Mouse (Mus musculus) T-helper 1 cell (primary cell): ENCODE measurements around the gene Plaur.
"Not testable (repeated sequence)": the region's sequence is repeated elsewhere in the genome, so short reads cannot be mapped to it uniquely, and the experiment has no call there.

Source experiments
- in situ Hi-C: fragments of 300-600 bp; cut with MboI, MseI; formaldehyde crosslinking; loops from one replicate; pipeline ENCODE4 v1.15.1; 2025; ENCODE audit warnings: high pct_unique_total_duplicates

Gene Plaur

DNA sequence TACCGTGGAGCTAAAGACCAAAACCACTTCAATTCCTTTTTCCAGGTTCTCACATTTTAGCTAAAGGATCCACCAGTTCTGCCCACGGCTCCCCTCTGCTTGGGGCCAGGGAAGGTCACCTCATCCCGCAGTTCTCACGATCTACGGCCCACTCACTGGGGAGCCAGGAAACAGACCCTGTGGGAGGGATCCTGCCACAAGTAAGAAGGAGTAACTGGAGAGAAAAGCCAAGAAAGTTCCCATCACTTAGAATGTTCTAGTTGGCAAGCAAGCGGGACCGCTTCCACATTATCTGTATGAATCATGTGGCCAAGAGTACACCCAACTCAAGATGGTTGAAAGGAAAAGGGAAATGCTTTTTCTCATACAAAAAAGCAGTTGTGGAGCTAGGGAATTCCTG lies 14.6 kb downstream of the Plaur start:
- in situ Hi-C loops, result no loop called here

DNA sequence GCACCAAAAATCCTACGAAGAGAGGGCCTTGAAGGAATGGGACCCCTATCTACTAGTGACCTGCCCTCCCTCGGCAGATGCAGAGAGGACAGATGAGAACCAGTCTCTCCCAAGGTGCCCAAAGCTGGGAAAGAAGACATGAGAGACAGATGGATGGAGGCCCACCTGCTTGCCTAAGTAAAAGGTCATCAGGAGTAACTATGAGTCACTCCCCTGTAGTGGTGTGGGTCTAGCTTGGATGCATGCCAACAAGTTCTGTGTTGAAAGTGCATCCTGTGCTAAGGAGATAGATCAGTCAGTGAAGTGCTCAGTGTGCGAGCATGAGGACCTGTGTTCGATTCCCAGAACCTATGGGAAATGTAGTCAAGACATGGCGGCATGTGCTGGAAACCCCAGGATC lies 16.6 kb downstream of the Plaur start:
- in situ Hi-C loops, result no loop called here

DNA sequence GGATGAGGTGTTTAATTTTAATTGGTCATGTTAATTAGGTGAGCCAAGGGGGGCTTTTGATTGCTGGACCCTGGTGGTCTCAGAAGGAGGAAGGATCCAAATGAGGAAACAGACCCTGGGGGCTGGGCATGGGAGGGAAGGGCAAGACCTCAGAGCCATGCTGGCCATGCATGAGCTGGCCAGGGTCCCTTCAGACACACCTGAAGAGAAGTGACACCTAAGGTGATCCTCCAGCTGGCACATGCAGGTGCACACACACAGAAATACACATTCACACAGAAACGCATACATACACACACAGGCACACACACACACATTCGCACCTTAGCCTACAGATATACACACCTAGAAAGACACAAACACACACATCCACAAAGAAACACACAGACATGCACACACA lies 17.4 kb downstream of the Plaur start:
- in situ Hi-C loops, result no loop called here

DNA sequence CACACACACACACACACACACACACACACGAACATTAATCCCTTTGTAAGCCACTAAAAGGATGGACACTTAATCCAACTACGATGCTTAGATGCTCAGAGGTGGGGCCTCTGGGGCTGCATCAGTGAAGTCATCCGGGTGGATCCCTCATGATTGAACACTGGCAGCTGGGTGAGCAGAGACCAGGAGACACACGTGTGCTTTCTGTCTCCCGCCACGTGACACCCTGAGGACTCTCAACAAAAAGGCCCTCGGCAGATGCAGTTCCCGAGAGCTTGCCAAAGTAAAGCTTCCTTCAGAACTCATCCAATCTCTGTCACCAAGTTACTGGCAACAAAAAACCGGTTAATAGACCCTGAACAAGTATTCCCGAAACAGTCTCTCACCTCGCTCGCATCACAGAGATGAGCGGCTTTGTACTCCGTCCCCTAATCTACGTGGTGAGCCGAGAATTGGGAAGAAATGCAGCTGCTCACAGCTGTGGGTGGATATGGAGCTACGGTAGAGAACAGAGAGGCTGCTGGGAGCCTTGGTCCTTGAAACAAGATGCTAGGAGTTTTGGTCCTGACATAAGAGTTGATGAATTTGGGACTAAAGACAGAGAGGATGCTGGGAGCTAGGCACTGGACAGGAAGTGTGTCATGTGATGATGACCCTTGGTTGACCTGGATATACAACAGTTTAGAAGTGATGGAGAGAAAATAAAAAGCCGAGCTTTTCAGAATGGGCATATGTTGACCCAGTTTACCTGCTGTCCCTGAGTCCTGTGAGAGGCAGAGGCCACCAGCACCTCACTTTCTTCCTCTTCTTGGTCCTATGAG lies 18.0 kb downstream of the Plaur start:
- in situ Hi-C loops, result no loop called here

DNA sequence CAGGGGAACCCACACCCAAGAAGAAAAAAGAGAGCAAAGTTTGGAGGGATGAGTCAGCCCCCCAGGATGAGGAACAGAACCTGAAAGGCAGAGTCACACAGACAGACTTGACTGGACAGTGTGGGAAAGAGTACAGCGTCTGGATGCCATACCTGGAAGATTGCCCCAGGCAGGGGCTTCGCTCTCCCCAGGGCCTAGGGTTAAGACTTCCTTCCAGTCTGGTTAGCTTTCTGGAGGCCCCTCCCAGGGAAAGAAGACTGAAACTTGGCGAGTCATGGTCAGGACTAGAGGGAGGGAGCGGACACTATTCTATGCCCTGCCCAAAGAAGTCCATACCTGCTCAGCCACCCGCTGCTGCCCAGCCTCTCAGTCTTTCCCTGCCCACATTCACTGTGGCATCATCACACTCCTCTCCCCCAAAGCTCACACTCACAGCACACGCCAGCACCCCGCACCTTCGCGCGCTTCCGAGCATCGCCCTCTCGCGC lies 18.7 kb downstream of the Plaur start:
- in situ Hi-C loops, result no loop called here

DNA sequence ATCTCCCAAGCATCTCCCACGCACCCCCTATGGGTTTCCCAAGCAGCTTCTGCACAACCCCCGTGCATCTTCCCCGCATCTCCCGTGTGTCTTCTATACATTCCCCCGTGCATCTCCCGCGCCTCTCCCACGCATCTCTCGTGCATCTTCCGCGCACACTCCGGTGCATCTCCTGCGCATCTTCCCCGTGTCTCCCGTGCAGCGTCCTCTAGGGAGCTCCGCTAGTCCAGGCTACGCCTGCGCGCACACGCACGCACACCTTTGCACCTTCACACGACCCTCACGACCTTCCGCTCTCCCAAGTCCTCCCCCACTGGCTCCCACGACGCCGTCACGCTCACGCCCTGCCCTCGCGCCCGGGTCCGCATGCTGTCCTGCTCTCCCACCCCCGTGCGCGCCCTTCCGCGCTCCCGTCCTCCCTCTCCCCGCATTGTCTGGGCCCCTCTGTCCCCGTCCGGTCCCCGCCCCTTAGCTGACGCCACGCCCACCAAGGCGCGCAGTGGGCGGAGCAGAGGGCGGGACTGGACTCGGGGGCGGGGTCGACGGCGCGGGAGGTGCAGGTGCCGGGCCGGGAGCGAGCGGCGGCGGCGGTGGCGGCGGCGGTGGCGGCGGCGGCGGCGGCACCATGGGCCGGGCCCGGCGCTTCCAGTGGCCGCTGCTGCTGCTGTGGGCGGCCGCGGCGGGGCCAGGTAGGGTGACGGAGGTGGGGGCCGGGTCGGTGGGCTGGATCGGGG lies 19.4 kb downstream of the Plaur start, which contains the start of gene Cadm4:
Cadm4 (plus strand) TSS at position 550 of the 734 bp plus-strand sequence.
- in situ Hi-C loops, result no loop called here

DNA sequence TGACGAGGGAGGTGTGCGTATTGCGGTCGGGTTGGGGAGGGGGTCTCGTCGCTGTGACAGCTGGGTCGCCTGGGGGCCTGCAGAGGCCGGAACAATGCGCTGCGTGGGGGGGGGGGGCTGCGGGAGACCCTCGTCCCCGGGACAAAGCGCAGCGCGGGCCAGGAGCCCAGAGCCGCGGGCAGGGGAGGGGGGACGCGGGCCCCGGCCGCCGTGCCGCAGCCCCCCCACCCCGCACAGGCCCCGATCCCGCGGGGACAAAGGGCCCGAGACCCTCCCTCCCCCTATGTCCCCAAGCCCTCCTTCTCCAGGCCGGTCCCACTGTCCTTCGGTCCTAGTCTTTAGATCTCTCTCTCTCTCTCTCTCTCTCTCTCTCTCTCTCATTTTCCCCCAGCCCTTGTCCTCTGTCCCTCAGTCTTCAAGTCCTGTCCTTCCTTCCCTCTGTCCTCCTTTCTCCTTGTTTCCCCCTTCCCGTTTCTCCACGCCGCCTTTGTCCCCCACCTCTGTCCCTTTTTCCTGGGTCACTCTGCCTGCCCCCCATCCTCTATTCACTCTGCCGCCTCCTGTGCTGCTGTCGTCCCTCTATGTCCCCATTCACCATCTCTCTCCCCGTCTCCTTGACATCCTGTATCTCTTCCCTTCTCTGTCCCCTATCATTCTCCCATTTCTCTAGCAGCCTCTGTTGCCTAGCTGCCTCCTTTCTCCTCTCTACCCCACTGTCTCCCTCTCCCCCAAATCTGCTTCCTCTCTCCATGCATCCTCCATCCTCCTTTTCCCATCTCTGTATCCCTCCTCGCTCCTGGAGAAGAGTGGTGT lies 20.1 kb downstream of the Plaur start:
- in situ Hi-C loops, result no loop called here

DNA sequence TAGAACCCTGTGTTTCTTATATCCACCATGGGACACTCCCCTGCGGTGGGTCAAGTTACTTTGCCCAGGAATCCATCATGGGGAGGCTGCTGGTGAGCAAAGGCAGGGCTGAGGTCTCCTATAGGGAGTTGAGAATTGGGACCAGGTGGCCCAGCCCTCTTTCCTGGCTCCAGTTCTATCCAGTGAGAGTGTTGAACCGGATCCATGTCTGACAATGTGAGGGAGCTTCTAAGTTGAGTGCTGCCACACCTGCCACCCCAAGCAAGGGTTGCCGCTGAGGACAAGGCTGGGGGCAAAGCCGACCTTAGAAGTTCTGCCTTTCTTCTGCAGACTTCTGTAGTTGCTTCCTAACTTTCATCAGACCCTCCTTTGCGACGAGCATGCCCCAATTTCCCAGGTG lies 21.0 kb downstream of the Plaur start:
- in situ Hi-C loops, result not testable (repeated sequence)

DNA sequence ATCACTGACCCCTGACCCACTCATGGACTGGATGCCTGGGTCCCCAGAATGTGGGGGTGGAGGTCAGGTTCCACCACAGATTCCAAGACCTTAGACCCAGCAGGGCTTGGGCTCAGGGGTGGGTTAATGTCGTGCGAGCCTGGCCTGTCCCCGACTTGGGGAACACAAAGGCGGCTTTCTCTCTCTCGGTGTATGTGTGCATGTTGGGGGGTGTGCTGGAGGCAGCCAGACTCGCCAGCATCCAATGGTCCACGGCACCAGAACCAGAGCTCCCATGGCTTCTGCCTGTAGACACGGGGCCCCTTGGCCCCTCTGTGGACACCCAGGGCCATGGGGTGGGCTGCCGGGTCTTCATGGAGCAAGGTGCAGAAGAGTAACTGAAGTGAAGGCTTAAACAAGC lies 23.2 kb downstream of the Plaur start:
- in situ Hi-C loops, result no loop called here

DNA sequence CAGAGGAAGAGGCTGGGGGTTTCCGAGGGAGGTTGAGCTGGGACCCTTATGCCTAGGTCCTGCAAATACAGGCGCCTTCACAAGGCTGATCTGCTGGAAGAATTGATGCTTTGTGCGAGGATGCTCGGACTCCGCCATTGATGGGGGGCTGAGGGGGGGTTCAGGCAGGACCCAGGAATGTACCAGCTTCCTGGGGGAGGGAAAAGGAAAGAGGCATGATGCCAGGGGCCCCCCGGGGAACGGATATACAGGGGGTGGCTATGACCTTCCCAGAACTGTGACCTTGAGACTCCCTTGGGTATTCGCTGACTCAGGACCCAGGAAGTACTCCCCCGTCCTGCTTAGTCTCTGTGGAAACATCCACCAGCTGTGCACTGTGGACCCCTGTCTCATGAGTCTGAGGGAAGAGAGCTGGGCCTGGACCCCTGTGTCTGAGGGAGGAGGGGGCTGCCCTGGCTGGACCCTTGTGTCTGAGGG lies 24.4 kb downstream of the Plaur start:
- in situ Hi-C loops, result no loop called here

DNA sequence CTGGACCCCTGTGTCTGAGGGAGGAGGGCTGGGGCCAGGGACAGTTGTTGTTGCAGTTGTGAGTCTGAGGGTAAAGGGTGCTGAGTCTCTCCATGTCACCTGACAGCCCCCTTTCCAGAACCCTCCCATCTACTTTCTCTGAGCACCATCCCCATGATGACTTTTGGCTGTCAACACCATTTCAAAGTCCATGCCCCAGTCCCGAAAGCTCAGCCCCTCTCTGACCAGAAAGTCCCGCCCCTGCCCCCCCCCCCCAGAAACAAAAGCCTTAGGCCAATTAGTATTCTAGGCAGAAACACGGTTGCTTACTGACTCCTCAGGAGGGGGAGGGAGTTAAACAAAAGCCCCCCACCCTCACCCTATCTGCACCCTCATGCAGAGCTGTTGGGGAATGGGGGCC lies 25.1 kb downstream of the Plaur start:
- in situ Hi-C loops, result no loop called here

DNA sequence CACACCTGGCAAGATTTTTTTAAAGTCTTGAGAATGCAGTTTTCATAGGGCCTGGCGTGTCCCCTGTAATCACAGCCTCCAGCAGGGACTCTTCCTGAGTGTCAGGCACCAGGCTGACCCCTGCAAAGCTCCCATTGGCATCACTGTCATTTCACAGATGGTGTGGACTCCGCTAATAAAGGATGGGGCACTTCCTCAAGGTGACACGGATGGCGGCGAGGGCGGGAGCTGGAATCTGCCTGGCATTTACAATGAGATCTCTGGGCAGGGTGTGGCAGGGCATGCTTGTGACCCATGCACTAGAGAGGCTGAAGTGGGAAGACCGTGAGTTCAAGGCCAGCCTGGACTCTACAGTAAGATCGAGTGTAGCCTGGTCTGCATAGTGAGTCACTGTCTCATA lies 26.0 kb downstream of the Plaur start:
- in situ Hi-C loops, result no loop called here

DNA sequence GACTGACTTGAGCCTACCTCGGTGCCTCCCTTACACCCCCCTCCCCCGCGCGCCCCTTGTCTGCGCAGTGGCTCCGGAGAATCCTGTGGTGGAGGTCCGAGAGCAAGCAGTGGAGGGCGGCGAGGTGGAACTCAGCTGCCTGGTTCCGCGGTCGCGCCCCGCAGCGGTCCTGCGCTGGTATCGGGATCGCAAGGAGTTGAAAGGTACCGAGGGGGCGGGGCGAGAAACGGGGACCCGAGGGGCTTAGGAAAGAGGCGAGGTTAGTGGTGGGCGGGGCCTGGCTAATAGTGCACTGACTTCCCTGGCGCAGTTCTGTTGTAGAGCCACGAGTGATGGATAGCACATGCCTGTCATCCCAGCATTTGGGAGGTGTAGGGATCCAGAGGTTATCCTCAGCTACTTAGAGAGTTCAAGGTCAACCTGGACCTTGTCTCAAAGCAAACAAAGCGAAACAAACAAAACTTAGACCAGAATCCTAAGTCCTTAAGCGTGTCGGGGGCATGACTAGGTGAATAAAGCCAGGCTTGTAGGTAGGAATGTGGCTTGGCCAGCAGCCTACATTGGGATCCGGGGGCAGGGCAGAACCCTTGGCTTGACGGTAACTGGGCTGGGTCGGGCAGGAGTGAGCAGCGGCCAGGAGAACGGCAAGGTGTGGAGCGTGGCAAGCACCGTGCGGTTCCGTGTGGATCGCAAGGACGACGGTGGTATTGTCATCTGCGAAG lies 37.7 kb downstream of the Plaur start:
- in situ Hi-C loops, result no loop called here

DNA sequence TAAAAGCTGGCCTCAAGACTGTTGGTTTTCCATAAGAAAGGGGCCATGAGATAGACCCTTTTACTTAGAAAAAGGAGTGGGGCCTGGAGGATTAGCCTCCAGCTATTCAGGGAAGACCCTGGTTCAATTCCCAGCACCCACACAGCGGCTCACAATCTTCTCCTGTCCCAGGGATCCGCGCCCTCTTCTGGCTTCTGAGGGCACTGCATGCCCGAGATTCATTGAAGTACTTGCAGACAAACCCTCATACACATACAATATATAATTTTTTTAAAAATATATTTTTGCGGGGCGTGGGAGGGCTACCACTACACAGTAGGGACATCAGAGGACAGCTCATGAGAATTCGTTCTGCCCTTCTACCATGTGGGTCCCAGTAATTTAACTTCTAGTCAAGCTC lies 38.6 kb downstream of the Plaur start:
- in situ Hi-C loops, result no loop called here

DNA sequence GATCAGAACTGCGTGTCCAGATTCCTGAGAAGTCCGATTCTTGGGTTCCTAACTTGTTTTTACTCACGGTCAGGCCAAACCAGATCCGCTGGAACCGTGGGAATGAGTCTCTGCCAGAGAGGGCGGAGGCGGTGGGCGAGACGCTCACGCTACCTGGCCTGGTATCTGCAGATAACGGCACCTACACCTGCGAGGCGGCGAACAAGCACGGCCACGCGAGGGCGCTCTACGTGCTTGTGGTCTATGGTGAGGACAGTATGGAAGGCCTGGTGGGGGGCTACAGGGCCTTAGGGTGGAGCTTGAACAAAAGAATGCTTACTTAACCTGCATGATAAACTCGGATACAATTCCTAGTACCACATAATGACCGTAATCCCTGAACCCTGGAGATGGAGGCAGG lies 39.2 kb downstream of the Plaur start:
- in situ Hi-C loops, result no loop called here

DNA sequence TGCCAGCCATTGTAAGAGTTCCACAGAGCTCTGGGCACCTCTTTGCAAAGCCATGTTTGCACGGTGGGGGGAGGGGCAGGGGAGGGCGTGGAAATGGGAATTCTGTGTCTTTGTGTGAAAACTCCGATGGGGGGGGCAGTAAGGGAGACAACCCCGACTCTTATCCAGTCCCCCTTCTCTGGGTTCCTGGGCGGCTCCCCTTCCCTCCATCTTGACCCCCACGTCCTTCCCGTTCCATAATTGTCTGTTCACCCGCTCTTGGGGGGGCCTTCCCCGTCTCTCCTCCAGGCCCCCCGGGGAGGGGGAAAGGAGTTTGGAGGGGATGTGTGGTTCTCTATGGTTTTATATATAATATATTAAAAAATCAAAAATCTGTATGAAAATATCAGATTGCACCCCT lies 41.7 kb downstream of the Plaur start:
- in situ Hi-C loops, result no loop called here

DNA sequence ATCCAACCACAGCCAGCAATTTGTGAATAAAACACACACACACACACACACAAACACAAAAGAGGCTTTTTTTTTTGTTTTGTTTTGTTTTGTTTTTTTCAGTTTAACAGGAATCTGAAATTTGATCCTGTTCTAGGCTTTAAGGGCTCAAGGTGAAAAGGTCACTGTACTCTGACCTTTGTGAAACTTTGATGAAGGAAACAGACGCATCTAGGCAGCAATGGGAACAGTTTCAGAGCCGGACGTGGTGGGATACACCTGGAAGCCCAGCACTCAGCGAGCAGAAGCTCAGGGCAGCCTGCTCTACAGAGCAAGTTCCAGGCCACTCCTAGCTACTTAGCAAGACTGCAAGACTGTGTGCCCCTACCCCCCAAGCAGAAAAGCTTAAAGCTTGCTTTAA lies 42.6 kb downstream of the Plaur start:
- in situ Hi-C loops, result no loop called here

DNA sequence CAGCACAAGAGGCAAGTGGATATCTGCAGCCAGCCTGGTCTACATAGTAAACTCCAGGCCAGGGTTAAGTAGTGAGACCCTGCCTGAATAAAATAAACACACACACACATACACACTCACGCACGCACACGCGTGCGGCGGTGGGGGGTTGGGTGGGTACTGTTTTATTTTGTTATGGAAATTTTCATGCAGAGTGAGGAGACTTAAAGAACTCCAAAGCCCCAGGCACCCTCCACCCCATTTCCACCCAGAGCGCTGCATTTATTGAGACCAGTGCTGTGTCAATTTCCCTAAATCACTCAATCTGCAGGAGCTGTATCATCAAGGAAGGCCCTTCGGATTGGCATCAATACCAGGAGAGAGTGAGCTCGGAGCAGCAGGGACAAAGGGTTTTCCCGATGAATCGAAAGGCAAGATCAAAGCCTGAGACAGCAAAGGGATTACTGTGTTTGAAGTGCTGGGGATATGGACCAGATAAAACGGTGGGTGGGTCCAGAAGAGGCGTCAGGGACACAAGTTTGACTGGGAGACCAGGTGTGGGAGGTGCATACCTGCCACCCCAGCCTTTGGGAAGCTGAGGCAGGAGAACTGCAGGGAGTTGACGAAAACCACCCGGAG lies 43.3 kb downstream of the Plaur start:
- in situ Hi-C loops, result no loop called here

DNA sequence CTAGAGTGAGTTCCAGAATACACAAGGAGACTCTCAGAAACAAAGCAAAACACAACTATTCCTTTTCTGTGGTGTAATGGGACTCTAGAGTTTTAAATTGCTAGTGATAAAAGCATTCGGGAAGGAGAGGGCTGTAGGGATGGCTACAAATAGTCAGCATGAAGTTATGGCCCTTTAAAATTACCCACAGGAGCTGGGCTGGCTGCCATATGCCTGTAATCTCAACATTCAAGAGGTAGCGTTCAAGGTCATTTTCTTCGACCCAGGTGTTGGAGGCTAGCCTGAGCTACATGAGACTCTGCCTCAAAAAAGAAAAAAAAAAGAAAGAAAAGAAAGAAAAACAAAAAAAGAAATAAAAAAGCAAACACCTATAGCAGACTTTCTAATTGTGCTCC lies 43.8 kb downstream of the Plaur start:
- in situ Hi-C loops, result no loop called here

DNA sequence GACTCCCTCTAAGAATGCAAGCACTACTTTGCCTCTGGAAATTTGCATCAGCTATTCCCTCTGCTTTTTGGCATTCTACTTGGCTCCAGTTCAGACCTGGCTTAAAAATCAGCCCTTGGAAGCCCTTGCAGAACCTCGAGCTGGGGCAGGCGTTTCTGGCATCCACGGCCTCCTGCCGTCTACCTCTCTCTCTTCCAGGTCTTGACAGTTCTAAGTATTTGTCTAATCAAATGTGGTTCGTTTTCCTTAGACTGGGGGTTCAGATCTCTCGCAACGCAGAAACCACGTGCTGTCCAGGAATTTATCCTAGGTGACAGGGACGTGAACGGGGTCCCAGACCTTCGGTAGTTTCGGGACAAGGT lies 44.2 kb downstream of the Plaur start:
- in situ Hi-C loops, result no loop called here
